Mouse (Mus musculus): ENCODE measurements around the gene Syt1. TPM values are rescaled to one million over a fixed set of nuclear protein-coding genes. Genes with fewer than 3 reads are reported as not detected.

Gene Syt1
- polyA plus RNA-seq, 1 experiment from 2014 or later = 16.9 TPM

DNA sequence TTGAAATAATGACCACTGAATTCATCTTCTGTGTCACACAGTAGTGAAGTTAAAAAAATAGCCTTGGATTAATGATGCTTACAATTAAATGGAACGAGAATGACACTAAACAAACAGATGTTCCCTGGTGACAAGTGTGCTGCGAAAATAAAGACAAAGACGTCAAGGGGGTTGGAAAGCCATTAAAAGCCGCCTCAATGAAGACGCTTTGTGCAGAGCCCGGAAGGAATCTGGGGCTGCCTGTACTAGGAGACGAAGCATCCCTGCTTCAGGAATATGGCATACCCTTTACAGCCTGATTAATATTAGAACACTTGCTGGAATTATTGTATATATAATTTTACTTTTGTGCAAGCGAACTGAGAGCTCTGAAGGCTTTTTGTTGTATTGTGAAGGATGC, 234.0 kb downstream of the Syt1 start:
- H3K27ac ChIP-seq (ENCODE audit: low read depth, low read length) = no peak overlapping the region
- no peaks in the 10 kb centered on the region for H3K4me1 ChIP-seq (replicated peaks; ENCODE audit: control insufficient read depth, insufficient read depth, low read length)
- H3K9ac ChIP-seq (ENCODE audit: low read length) = no peak overlapping the region
- DNase-seq (ENCODE audit: low spot score) = no peak
- no peaks in the 10 kb centered on the region for H3K9me3 ChIP-seq (ENCODE audit: control insufficient read depth, low read length)
- no peak for ATAC-seq (replicated peaks; ENCODE audit: low FRiP score)
- no peaks in the 10 kb centered on the region for H3K36me3 ChIP-seq (ENCODE audit: control insufficient read depth, insufficient read depth, low read length)
- no peaks in the 10 kb centered on the region for H3K27me3 ChIP-seq (ENCODE audit: control insufficient read depth, insufficient read depth, low read length)
- H3K4me3 ChIP-seq (ENCODE audit: low read depth, low read length) = no peak overlapping the region
- H3K4me2 ChIP-seq (ENCODE audit: low read depth, low read length, severe bottlenecking) = no peak overlapping the region
- WGBS = 44% methylated on average over 8 of the region's 8 CpGs

DNA sequence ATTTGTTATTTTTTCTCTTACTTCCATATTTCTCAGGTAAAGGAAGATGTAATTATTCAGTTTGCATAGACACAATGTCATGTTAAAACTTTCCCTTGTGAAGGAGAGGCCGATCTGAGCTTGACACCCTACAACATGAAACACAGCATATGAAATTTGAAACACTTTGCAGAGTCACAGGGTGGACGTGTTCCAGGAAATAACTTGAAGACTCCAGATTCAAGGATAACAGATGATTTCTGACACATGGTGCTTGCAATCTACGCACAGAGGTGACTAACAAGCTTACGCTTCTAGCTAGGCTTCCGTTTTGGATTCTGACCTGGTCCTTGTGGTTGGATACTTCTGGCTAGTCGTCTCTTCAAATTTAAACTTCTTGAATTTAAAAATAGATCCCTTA, 239.7 kb downstream of the Syt1 start:
- H3K9me3 ChIP-seq (ENCODE audit: control insufficient read depth, low read length) = no peaks in the 10 kb centered on the region
- ATAC-seq (replicated peaks; ENCODE audit: low FRiP score) = no peak

DNA sequence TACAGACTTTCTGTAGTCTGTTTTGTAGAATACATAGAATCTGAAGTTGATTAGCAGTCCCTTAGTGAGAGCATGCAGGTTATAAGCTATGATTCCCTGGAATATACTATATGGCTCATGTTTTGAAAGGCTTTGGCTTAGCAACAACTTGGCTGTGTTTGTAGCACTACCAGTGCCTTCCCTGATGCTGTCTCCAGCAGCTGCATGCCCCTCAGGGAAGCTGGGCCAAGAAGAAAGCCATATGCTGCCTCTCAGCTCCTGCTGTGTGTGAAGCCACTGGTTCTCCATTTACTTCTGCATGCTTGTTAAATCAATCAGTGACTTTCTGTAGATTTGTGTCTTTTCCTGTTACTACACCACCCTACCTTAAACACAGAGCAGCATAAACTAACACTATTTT, 245.2 kb downstream of the Syt1 start:
- Histone ChIP-seq H3K4me2 (ENCODE audit: low read depth, low read length, severe bottlenecking) (no peak overlapping the region), H3K4me1 (replicated peaks; ENCODE audit: control insufficient read depth, insufficient read depth, low read length) (no peaks in the 10 kb centered on the region), H3K36me3 (ENCODE audit: control insufficient read depth, insufficient read depth, low read length) (no peaks in the 10 kb centered on the region), H3K27ac (ENCODE audit: low read depth, low read length) (no peak overlapping the region), H3K9me3 (ENCODE audit: control insufficient read depth, low read length) (no peaks in the 10 kb centered on the region), H3K27me3 (ENCODE audit: control insufficient read depth, insufficient read depth, low read length) (no peaks in the 10 kb centered on the region), H3K9ac (ENCODE audit: low read length) (no peak overlapping the region), H3K4me3 (ENCODE audit: low read depth, low read length) (no peak overlapping the region)
- ATAC-seq (replicated peaks; ENCODE audit: low FRiP score) (no peak), DNase-seq (ENCODE audit: low spot score) (no peak)

More for the DNA sequence above, 239.7 kb downstream of the Syt1 start:
- WGBS = 83% methylated on average over 6 of the region's 6 CpGs
- Histone ChIP-seq H3K36me3 (ENCODE audit: control insufficient read depth, insufficient read depth, low read length) (no peaks in the 10 kb centered on the region), H3K9ac (ENCODE audit: low read length) (no peak overlapping the region), H3K27ac (ENCODE audit: low read depth, low read length) (no peak overlapping the region), H3K4me3 (ENCODE audit: low read depth, low read length) (no peak overlapping the region), H3K27me3 (ENCODE audit: control insufficient read depth, insufficient read depth, low read length) (no peaks in the 10 kb centered on the region), H3K4me1 (replicated peaks; ENCODE audit: control insufficient read depth, insufficient read depth, low read length) (no peaks in the 10 kb centered on the region), H3K4me2 (ENCODE audit: low read depth, low read length, severe bottlenecking) (no peak overlapping the region)
- DNase-seq (ENCODE audit: low spot score) = no peak

DNA sequence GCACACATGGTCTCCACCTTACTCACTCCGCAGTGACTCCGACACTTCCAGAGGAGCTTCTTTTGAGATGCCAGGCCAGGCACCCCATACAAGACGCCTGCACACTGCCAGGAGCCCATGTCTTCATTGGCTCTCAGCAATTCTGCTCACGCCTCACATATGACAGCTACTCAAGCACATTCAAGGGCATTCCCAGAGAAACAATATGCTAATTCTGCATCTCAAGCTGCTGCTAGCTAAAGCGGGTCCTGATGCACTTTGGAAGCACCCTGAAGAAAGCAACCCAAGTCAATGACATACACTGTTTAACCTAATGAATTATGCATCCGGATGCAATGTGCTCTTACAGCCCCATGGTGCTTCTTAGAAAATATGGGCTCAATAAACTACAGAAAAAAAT, 247.1 kb downstream of the Syt1 start:
- DNase-seq (ENCODE audit: low spot score) = no peak
- Histone ChIP-seq H3K27me3 (ENCODE audit: control insufficient read depth, insufficient read depth, low read length) (no peaks in the 10 kb centered on the region), H3K4me3 (ENCODE audit: low read depth, low read length) (no peak overlapping the region), H3K9ac (ENCODE audit: low read length) (no peak overlapping the region), H3K9me3 (ENCODE audit: control insufficient read depth, low read length) (no peaks in the 10 kb centered on the region), H3K4me1 (replicated peaks; ENCODE audit: control insufficient read depth, insufficient read depth, low read length) (no peaks in the 10 kb centered on the region), H3K27ac (ENCODE audit: low read depth, low read length) (no peak overlapping the region), H3K36me3 (ENCODE audit: control insufficient read depth, insufficient read depth, low read length) (no peaks in the 10 kb centered on the region), H3K4me2 (ENCODE audit: low read depth, low read length, severe bottlenecking) (no peak overlapping the region)
- 81% methylated on average over 6 of the region's 6 CpGs for whole genome bisulfite sequencing
- ATAC-seq (replicated peaks; ENCODE audit: low FRiP score) = peak; percentile 36; the same call in 1 of the 2 replicates

DNA sequence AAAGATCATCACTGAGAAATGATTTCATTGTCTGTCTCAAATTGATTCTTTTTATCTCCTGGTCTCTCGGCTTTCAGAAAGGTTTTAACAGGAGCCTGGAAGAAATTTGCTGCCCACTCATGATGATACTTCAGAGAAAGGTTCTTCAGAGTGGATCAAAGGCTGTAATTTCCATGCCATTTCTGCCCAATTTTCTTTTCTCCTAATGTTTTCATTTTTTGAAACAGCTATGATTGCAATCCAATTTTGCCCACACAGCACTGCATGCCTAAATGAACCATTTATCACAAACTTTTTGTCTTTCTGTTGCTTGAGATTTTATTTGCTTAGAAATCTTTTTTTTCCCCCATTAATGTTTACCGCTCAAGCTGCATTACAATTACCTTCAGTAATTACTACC, 257.5 kb downstream of the Syt1 start:
- Histone ChIP-seq H3K9me3 (ENCODE audit: control insufficient read depth, low read length) (no peaks in the 10 kb centered on the region), H3K9ac (ENCODE audit: low read length) (no peak overlapping the region), H3K36me3 (ENCODE audit: control insufficient read depth, insufficient read depth, low read length) (no peaks in the 10 kb centered on the region), H3K4me1 (replicated peaks; ENCODE audit: control insufficient read depth, insufficient read depth, low read length) (no peaks in the 10 kb centered on the region), H3K4me3 (ENCODE audit: low read depth, low read length) (no peak overlapping the region), H3K27ac (ENCODE audit: low read depth, low read length) (no peak overlapping the region), H3K27me3 (ENCODE audit: control insufficient read depth, insufficient read depth, low read length) (no peaks in the 10 kb centered on the region), H3K4me2 (ENCODE audit: low read depth, low read length, severe bottlenecking) (no peak overlapping the region)
- WGBS = 90% methylated on average over 2 of the region's 2 CpGs
- ATAC-seq (replicated peaks; ENCODE audit: low FRiP score) (no peak), DNase-seq (ENCODE audit: low spot score) (no peak)

DNA sequence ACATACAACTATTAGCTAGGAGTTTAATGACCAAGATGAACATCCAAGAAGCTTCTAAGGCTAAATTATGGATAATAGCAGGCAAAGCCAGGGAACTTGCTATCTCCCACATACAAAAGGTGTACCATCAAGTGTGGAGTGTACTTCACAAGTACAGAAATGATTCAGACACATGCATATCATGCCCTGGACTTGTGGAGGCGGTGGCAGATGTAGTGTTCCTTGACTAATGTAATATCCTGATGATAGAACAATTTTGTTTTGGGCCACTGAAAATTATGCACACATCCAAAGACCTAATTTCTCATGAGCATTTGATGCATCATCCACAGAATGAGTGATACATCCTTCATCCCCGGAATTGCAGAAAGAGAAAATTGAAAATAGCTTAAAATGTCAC, 267.0 kb downstream of the Syt1 start:
- no peak overlapping the region for H3K4me3 ChIP-seq (ENCODE audit: low read depth, low read length)
- WGBS = 89% methylated on average over 2 of the region's 2 CpGs
- DNase-seq (ENCODE audit: low spot score) (no peak), ATAC-seq (replicated peaks; ENCODE audit: low FRiP score) (no peak)
- no peaks in the 10 kb centered on the region for H3K9me3 ChIP-seq (ENCODE audit: control insufficient read depth, low read length)
- H3K36me3 ChIP-seq (ENCODE audit: control insufficient read depth, insufficient read depth, low read length) = no peaks in the 10 kb centered on the region
- no peak overlapping the region for H3K4me2 ChIP-seq (ENCODE audit: low read depth, low read length, severe bottlenecking)
- no peak overlapping the region for H3K27ac ChIP-seq (ENCODE audit: low read depth, low read length)
- H3K27me3 ChIP-seq (ENCODE audit: control insufficient read depth, insufficient read depth, low read length) = no peaks in the 10 kb centered on the region
- H3K4me1 ChIP-seq (replicated peaks; ENCODE audit: control insufficient read depth, insufficient read depth, low read length) = no peaks in the 10 kb centered on the region
- no peak overlapping the region for H3K9ac ChIP-seq (ENCODE audit: low read length)

DNA sequence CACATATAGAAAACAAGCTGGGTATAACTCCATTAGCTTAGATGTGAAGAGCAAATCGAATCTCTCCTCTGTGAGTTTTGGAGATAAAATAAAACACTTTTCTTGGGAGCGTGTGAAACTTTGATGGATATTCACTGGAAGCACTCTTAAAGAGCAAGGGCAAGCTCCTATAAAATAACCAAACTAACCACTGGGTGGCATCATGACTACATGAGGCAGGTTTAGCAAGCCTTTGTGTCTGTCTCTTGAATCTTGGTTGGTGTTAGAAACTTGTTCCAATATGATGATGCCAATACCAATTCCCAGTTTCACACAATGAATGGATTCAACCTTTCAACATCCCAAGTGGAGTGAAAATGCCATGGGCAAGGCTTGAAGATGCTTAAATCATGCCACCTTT, 276.8 kb downstream of the Syt1 start:
- ATAC-seq (replicated peaks; ENCODE audit: low FRiP score) (peak; percentile 67; the same call in 1 of the 2 replicates), DNase-seq (ENCODE audit: low spot score) (no peak)
- no peak overlapping the region for H3K27ac ChIP-seq (ENCODE audit: low read depth, low read length)
- no peaks in the 10 kb centered on the region for H3K4me1 ChIP-seq (replicated peaks; ENCODE audit: control insufficient read depth, insufficient read depth, low read length)
- H3K9ac ChIP-seq (ENCODE audit: low read length) = no peak overlapping the region
- WGBS = 62% methylated on average over 2 of the region's 2 CpGs
- no peaks in the 10 kb centered on the region for H3K36me3 ChIP-seq (ENCODE audit: control insufficient read depth, insufficient read depth, low read length)
- H3K4me2 ChIP-seq (ENCODE audit: low read depth, low read length, severe bottlenecking) = no peak overlapping the region
- no peak overlapping the region for H3K4me3 ChIP-seq (ENCODE audit: low read depth, low read length)
- no peaks in the 10 kb centered on the region for H3K27me3 ChIP-seq (ENCODE audit: control insufficient read depth, insufficient read depth, low read length)
- no peaks in the 10 kb centered on the region; the same call in 1 of the 2 replicates for H3K9me3 ChIP-seq (ENCODE audit: control insufficient read depth, low read length)

DNA sequence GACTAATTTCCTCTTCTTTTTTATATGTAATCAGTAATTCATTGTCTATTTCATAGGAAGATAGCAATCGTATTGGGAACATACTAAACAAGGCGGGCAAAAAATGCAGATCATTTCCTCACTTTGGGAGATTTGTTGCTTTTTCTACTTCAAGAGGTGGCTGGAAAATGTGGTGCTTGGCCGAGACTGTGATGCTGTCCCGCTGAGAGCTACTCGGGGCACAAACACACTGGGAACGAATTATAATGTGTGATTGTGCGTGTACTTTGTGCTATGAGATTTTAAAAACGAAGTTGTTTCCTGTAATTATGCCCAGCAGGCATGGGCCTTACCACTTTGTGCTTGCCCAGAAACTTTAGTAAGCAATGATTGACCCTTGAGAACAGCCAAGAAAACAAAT, 281.8 kb downstream of the Syt1 start:
- ATAC-seq (replicated peaks; ENCODE audit: low FRiP score) (no peak), DNase-seq (ENCODE audit: low spot score) (no peak)
- Histone ChIP-seq H3K4me1 (replicated peaks; ENCODE audit: control insufficient read depth, insufficient read depth, low read length) (no peaks in the 10 kb centered on the region), H3K9ac (ENCODE audit: low read length) (no peak overlapping the region), H3K27ac (ENCODE audit: low read depth, low read length) (no peak overlapping the region), H3K27me3 (ENCODE audit: control insufficient read depth, insufficient read depth, low read length) (no peaks in the 10 kb centered on the region), H3K4me3 (ENCODE audit: low read depth, low read length) (no peak overlapping the region), H3K9me3 (ENCODE audit: control insufficient read depth, low read length) (no peaks in the 10 kb centered on the region; the same call in 1 of the 2 replicates), H3K36me3 (ENCODE audit: control insufficient read depth, insufficient read depth, low read length) (no peaks in the 10 kb centered on the region), H3K4me2 (ENCODE audit: low read depth, low read length, severe bottlenecking) (no peak overlapping the region)
- 77% methylated on average over 8 of the region's 8 CpGs for WGBS

DNA sequence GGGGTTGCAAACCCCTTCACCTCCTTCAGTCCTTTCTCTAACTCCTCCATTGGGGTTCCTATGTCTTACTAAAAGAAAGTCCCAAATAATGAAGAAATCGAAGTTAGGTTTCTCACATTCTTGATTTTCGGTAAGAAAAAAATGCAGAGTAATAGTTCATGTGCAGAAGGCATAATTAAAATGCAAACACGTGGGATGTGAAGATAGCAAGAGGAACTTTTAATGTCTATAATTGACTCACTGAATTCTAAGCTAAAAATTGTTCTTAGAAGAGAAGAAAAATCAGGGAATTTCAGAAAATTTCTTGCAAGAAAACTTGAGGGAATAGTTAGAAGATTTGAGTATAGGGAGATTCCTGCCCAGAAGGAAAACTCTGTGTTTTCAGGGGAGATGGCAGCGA, 284.4 kb downstream of the Syt1 start:
- no peak for ATAC-seq (replicated peaks; ENCODE audit: low FRiP score)
- no peaks in the 10 kb centered on the region for H3K9me3 ChIP-seq (ENCODE audit: control insufficient read depth, low read length)
- no peaks in the 10 kb centered on the region for H3K4me1 ChIP-seq (replicated peaks; ENCODE audit: control insufficient read depth, insufficient read depth, low read length)
- no peak overlapping the region for H3K27ac ChIP-seq (ENCODE audit: low read depth, low read length)
- no peak overlapping the region for H3K4me3 ChIP-seq (ENCODE audit: low read depth, low read length)
- H3K36me3 ChIP-seq (ENCODE audit: control insufficient read depth, insufficient read depth, low read length) = no peaks in the 10 kb centered on the region
- H3K9ac ChIP-seq (ENCODE audit: low read length) = no peak overlapping the region
- no peak for DNase-seq (ENCODE audit: low spot score)
- 83% methylated on average over 4 of the region's 4 CpGs for WGBS
- no peak overlapping the region for H3K4me2 ChIP-seq (ENCODE audit: low read depth, low read length, severe bottlenecking)
- H3K27me3 ChIP-seq (ENCODE audit: control insufficient read depth, insufficient read depth, low read length) = no peaks in the 10 kb centered on the region
